Mouse (Mus musculus): ENCODE results near the gene Olfr564. TPM values are rescaled to one million over a fixed set of nuclear protein-coding genes. Genes with fewer than 3 reads are reported as not detected.
A peak's percentile ranks its signal among the peaks of the same experiment; 100 is the strongest.

The Olfr564 gene
- total RNA-seq (2021) = not detected
- long read RNA-seq, experiment 1 = 0 reads
- long read RNA-seq, experiment 2 = 0 reads

DNA sequence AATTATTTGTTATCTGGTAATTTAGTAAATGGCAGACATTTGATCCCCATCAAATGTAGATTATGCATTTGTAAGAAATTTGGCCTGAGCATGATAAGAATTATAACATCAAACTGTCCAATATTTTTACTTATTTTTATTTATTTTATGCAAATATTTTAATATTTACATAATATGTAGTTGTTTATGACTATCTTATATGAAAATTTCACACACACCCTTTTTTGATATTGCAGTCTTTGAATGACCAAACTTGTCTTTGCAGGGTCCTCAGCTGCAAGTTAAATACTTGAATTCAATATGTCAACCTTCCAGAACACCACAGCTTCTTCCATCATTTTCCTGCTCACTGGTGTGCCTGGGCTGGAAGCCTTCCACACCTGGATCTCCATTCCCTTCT, at the start of gene Olfr564:
Olfr564 (plus strand) TSS at position 301 of the 400 bp plus-strand sequence.
- intact Hi-C loops (cut with DNase I) = no loop called here
- TF ChIP-seq CTCF (IDR thresholded peaks at IDR 0.05) = no peak
- no peak within 1 kb of the TSS for H3K27ac ChIP-seq
- DNase-seq = no peak
- no peak within 1 kb of the TSS for H3K4me3 ChIP-seq

DNA sequence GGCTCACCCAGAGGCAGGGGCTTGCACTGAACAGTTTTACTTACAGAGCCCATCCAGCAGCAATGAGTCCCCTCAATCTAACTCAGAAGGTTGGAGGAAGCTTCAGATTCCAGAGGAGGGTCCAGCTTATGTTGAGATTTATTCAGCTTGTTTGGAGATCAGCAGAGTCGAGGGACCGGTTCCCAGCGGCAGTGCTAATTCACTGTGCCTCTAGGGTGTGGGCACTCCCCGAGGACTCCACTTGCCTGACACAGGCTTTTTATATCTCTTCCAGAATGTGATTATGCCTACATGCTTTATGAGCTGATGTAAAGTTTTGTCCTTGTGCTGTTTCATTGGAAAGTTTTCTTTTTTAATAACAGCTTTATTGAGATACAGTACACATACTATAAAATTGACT, 44.0 kb upstream of the Olfr564 start, which contains the start of the genes Olfr560 and Olfr78:
Olfr560 (minus strand) TSS at position 101 of the 400 bp plus-strand sequence.
Olfr78 (minus strand) TSS at position 206 of the 400 bp plus-strand sequence.
- intact Hi-C loops (cut with DNase I) = no loop called here
- H3K27ac ChIP-seq = no peak within 1 kb of the TSS
- no peak for DNase-seq
- 0 out of 2 replicates have a peak within 1 kb of the TSS, but pooled peaks have one; percentile 2 for H3K4me3 ChIP-seq
- no peak for TF ChIP-seq CTCF (IDR thresholded peaks at IDR 0.05)

DNA sequence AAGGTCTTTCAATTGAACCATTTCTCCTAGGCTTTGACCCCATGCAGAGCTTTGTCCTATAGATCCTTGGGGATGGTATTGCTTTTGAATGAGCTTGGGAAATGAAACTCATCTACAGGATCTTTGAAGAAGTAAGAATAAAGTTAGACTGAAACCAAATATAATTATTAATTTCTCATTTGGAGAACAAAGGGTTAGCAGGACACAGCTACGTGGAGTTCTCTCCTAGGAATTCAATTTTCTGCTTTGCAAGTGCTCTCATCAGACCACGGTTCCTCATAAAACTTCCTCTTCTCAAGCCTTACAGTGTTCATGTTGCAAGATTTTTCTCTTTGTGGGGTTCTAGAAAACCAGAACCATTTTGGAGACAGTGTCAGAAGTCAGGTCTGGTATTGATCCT, 32.4 kb upstream of the Olfr564 start, which contains the start of gene Olfr561:
Olfr561 (plus strand) TSS at position 301 of the 400 bp plus-strand sequence.
- H3K4me3 ChIP-seq = no peak within 1 kb of the TSS
- intact Hi-C loops (cut with DNase I) = no loop called here
- TF ChIP-seq CTCF (IDR thresholded peaks at IDR 0.05) = no peak
- H3K27ac ChIP-seq = no peak within 1 kb of the TSS
- no peak for DNase-seq

Other genes starting within 250 kb of the Olfr564 start
- 1 to 10 TPM; 2.4 to 3.4 TPM for gene Trim21, start 238.0 kb upstream of the Olfr564 start, total RNA-seq (2021)
- under 1 TPM in 1 of 2 experiments, not detected in 1; 0.17 TPM for gene Olfr550, start 232.0 kb upstream of the Olfr564 start, total RNA-seq (2021)
- not detected for gene Olfr551, start 211.6 kb upstream of the Olfr564 start, total RNA-seq (2021)
- gene Olfr552, start 205.7 kb upstream of the Olfr564 start, total RNA-seq (2021) = under 1 TPM; 0.06 to 0.20 TPM
- not detected for gene Olfr553, start 185.3 kb upstream of the Olfr564 start, total RNA-seq (2021)
- not detected for gene Olfr554, start 165.0 kb upstream of the Olfr564 start, total RNA-seq (2021)
- not detected for gene Olfr555, start 144.7 kb upstream of the Olfr564 start, total RNA-seq (2021)
- gene Olfr556, start 138.6 kb upstream of the Olfr564 start, total RNA-seq (2021) = not detected
- 1 to 10 TPM; 4.0 to 4.8 TPM for gene Trim68, start 116.2 kb upstream of the Olfr564 start, total RNA-seq (2021)
- not detected for gene Olfr557, start 107.6 kb upstream of the Olfr564 start, total RNA-seq (2021)
- gene Olfr558, start 101.3 kb upstream of the Olfr564 start, total RNA-seq (2021) = 1 to 10 TPM; 1.4 to 1.5 TPM
- not detected for gene Olfr33, start 84.4 kb upstream of the Olfr564 start, total RNA-seq (2021)
- gene Olfr559, start 76.0 kb upstream of the Olfr564 start, total RNA-seq (2021) = not detected
- gene Olfr560, start 44.1 kb upstream of the Olfr564 start, total RNA-seq (2021) = not detected
- gene Olfr78, start 44.0 kb upstream of the Olfr564 start, total RNA-seq (2021) = under 1 TPM; 0.33 to 0.61 TPM
- gene Olfr561, start 32.3 kb upstream of the Olfr564 start, total RNA-seq (2021) = not detected
- gene Olfr566, start 55.3 kb downstream of the Olfr564 start, total RNA-seq (2021) = not detected
- not detected for gene Olfr568, start 73.6 kb downstream of the Olfr564 start, total RNA-seq (2021)
- not detected for gene Olfr569, start 87.4 kb downstream of the Olfr564 start, total RNA-seq (2021)
- gene Olfr570, start 91.1 kb downstream of the Olfr564 start, total RNA-seq (2021) = not detected
- gene Olfr571, start 114.1 kb downstream of the Olfr564 start, total RNA-seq (2021) = not detected
- not detected for gene Olfr572, start 120.9 kb downstream of the Olfr564 start, total RNA-seq (2021)
- gene Olfr573-ps1, start 139.1 kb downstream of the Olfr564 start, total RNA-seq (2021) = not detected
- not detected for gene Olfr574, start 145.0 kb downstream of the Olfr564 start, total RNA-seq (2021)
- not detected for gene Olfr575, start 155.3 kb downstream of the Olfr564 start, total RNA-seq (2021)
- not detected for gene Olfr576, start 159.2 kb downstream of the Olfr564 start, total RNA-seq (2021)
- not detected for gene Olfr577, start 172.5 kb downstream of the Olfr564 start, total RNA-seq (2021)
- gene Olfr578, start 185.8 kb downstream of the Olfr564 start, total RNA-seq (2021) = not detected
- gene Olfr582, start 234.5 kb downstream of the Olfr564 start, total RNA-seq (2021) = not detected
- gene Olfr583, start 247.8 kb downstream of the Olfr564 start, total RNA-seq (2021) = not detected

Data from gastrocnemius, adult 2 months (tissue).